Mouse (Mus musculus): ENCODE results near the gene Rnf212b. TPM values are rescaled to one million over a fixed set of nuclear protein-coding genes. Genes with fewer than 3 reads are reported as not detected.

Gene Rnf212b
- polyA plus RNA-seq, 1 experiment from 2014 or later, result not detected

GRCm38 (mm10) chr14:54782971-54783370 is 31.0 kb upstream of the Rnf212b start:
- peaks cover 22% of the 10 kb centered on the region for H3K27me3 ChIP-seq
- no peak for ATAC-seq (ENCODE audit: low FRiP score)
- H3K4me3 ChIP-seq, result no peak overlapping the region
- no peaks in the 10 kb centered on the region for H3K36me3 ChIP-seq
- no peak overlapping the region for H3K27ac ChIP-seq
- no peaks in the 10 kb centered on the region for H3K9me3 ChIP-seq
- no peak overlapping the region for H3K9ac ChIP-seq
- peaks cover 11% of the 10 kb centered on the region for H3K4me1 ChIP-seq (replicated peaks)
- H3K4me2 ChIP-seq, result no peak overlapping the region
- WGBS, result 86% methylated on average over 6 of the region's 6 CpGs

- Histone ChIP-seq H3K27ac (no peak overlapping the region), H3K27me3 (peaks cover 14% of the 10 kb centered on the region; the same call in 1 of the 2 replicates), H3K4me1 (replicated peaks) (peaks cover 2% of the 10 kb centered on the region; the same call in 1 of the 2 replicates), H3K4me3 (no peak overlapping the region), H3K4me2 (no peak overlapping the region), H3K9me3 (no peaks in the 10 kb centered on the region), H3K36me3 (no peaks in the 10 kb centered on the region), H3K9ac (no peak overlapping the region)
- no peak for ATAC-seq (ENCODE audit: low FRiP score)
- WGBS, result 46% methylated on average over 4 of the region's 4 CpGs
Observed at GRCm38 (mm10) chr14:54785898-54786297, 28.0 kb upstream of the Rnf212b start.

GRCm38 (mm10) chr14:54786489-54786888 is 27.5 kb upstream of the Rnf212b start:
- Histone ChIP-seq H3K4me2 (no peak overlapping the region), H3K4me1 (replicated peaks) (no peaks in the 10 kb centered on the region), H3K4me3 (no peak overlapping the region), H3K27me3 (peaks cover 14% of the 10 kb centered on the region; the same call in 1 of the 2 replicates), H3K9me3 (no peaks in the 10 kb centered on the region), H3K27ac (no peak overlapping the region), H3K36me3 (no peaks in the 10 kb centered on the region), H3K9ac (no peak overlapping the region)
- ATAC-seq (ENCODE audit: low FRiP score), result no peak
- WGBS, result 65% methylated on average over 10 of the region's 10 CpGs

- Histone ChIP-seq H3K27me3 (peaks cover 11% of the 10 kb centered on the region; the same call in 1 of the 2 replicates), H3K27ac (no peak overlapping the region), H3K9ac (no peak overlapping the region), H3K4me1 (replicated peaks) (no peaks in the 10 kb centered on the region), H3K4me2 (no peak overlapping the region), H3K4me3 (no peak overlapping the region), H3K9me3 (no peaks in the 10 kb centered on the region), H3K36me3 (no peaks in the 10 kb centered on the region)
- WGBS, result 51% methylated on average over 4 of the region's 4 CpGs
- ATAC-seq (ENCODE audit: low FRiP score), result no peak
Observed at GRCm38 (mm10) chr14:54787226-54787625, 26.7 kb upstream of the Rnf212b start.

GRCm38 (mm10) chr14:54788231-54788630 is 25.7 kb upstream of the Rnf212b start:
- no peak for ATAC-seq (ENCODE audit: low FRiP score)
- WGBS, result 96% methylated on average over 5 of the region's 5 CpGs
- H3K36me3 ChIP-seq, result no peaks in the 10 kb centered on the region
- 0 out of 2 replicates have a peak, but pooled peaks cover 6% of the 10 kb centered on the region for H3K27me3 ChIP-seq
- no peaks in the 10 kb centered on the region for H3K4me1 ChIP-seq (replicated peaks)
- H3K9ac ChIP-seq, result no peak overlapping the region
- H3K4me2 ChIP-seq, result no peak overlapping the region
- H3K4me3 ChIP-seq, result no peak overlapping the region
- no peak overlapping the region for H3K27ac ChIP-seq
- H3K9me3 ChIP-seq, result no peaks in the 10 kb centered on the region

- H3K4me2 ChIP-seq, result no peak overlapping the region
- no peak overlapping the region for H3K9ac ChIP-seq
- H3K9me3 ChIP-seq, result no peaks in the 10 kb centered on the region
- H3K4me3 ChIP-seq, result no peak overlapping the region
- no peaks in the 10 kb centered on the region for H3K36me3 ChIP-seq
- 0 out of 2 replicates have a peak, but pooled peaks cover 3% of the 10 kb centered on the region for H3K27me3 ChIP-seq
- WGBS, result 78% methylated on average over 6 of the region's 6 CpGs
- no peak overlapping the region for H3K27ac ChIP-seq
- ATAC-seq (ENCODE audit: low FRiP score), result no peak
- H3K4me1 ChIP-seq (replicated peaks), result no peaks in the 10 kb centered on the region
Observed at GRCm38 (mm10) chr14:54792166-54792565, 21.8 kb upstream of the Rnf212b start.

- H3K36me3 ChIP-seq, result no peaks in the 10 kb centered on the region
- H3K9me3 ChIP-seq, result no peaks in the 10 kb centered on the region
- H3K27ac ChIP-seq, result no peak overlapping the region
- WGBS, result 83% methylated on average over 1 of the region's 1 CpGs
- no peak for ATAC-seq (ENCODE audit: low FRiP score)
- H3K4me2 ChIP-seq, result no peak overlapping the region
- H3K27me3 ChIP-seq, result 0 out of 2 replicates have a peak, but pooled peaks cover 3% of the 10 kb centered on the region
- H3K9ac ChIP-seq, result no peak overlapping the region
- H3K4me3 ChIP-seq, result no peak overlapping the region
- H3K4me1 ChIP-seq (replicated peaks), result no peaks in the 10 kb centered on the region
Observed at GRCm38 (mm10) chr14:54793351-54793750, 20.6 kb upstream of the Rnf212b start.

GRCm38 (mm10) chr14:54793894-54794830 is 19.8 kb upstream of the Rnf212b start:
- no peak overlapping the region for H3K9ac ChIP-seq
- H3K4me3 ChIP-seq, result no peak overlapping the region
- no peak overlapping the region for H3K4me2 ChIP-seq
- H3K4me1 ChIP-seq (replicated peaks), result no peaks in the 10 kb centered on the region
- no peaks in the 10 kb centered on the region for H3K27me3 ChIP-seq
- H3K9me3 ChIP-seq, result no peaks in the 10 kb centered on the region
- H3K27ac ChIP-seq, result no peak overlapping the region
- WGBS, result 81% methylated on average over 8 of the region's 8 CpGs
- ATAC-seq (ENCODE audit: low FRiP score), result no peak
- H3K36me3 ChIP-seq, result no peaks in the 10 kb centered on the region

GRCm38 (mm10) chr14:54795901-54796300 is 18.0 kb upstream of the Rnf212b start:
- Histone ChIP-seq H3K36me3 (no peaks in the 10 kb centered on the region), H3K27ac (no peak overlapping the region), H3K4me1 (replicated peaks) (no peaks in the 10 kb centered on the region), H3K9me3 (no peaks in the 10 kb centered on the region), H3K4me3 (no peak overlapping the region), H3K4me2 (no peak overlapping the region), H3K27me3 (no peaks in the 10 kb centered on the region), H3K9ac (no peak overlapping the region)
- ATAC-seq (ENCODE audit: low FRiP score), result no peak
- WGBS, result 75% methylated on average over 1 of the region's 1 CpGs

- no peak overlapping the region for H3K27ac ChIP-seq
- no peak overlapping the region for H3K9ac ChIP-seq
- ATAC-seq (ENCODE audit: low FRiP score), result no peak
- no peaks in the 10 kb centered on the region for H3K27me3 ChIP-seq
- no peaks in the 10 kb centered on the region for H3K36me3 ChIP-seq
- H3K9me3 ChIP-seq, result no peaks in the 10 kb centered on the region
- H3K4me2 ChIP-seq, result no peak overlapping the region
- H3K4me3 ChIP-seq, result no peak overlapping the region
- H3K4me1 ChIP-seq (replicated peaks), result no peaks in the 10 kb centered on the region
- 95% methylated on average over 15 of the region's 15 CpGs for WGBS
Observed at GRCm38 (mm10) chr14:54796760-54797159, 17.2 kb upstream of the Rnf212b start.

GRCm38 (mm10) chr14:54799686-54800085 is 14.3 kb upstream of the Rnf212b start:
- 58% methylated on average over 10 of the region's 10 CpGs for WGBS
- no peaks in the 10 kb centered on the region for H3K4me1 ChIP-seq (replicated peaks)
- no peak for ATAC-seq (ENCODE audit: low FRiP score)

GRCm38 (mm10) chr14:54802428-54802827 is 11.5 kb upstream of the Rnf212b start:
- no peak for ATAC-seq (ENCODE audit: low FRiP score)
- H3K4me1 ChIP-seq (replicated peaks), result no peaks in the 10 kb centered on the region
- no peak overlapping the region for H3K4me3 ChIP-seq
- H3K36me3 ChIP-seq, result no peaks in the 10 kb centered on the region
- no peaks in the 10 kb centered on the region for H3K9me3 ChIP-seq
- no peak overlapping the region for H3K4me2 ChIP-seq
- WGBS, result 91% methylated on average over 4 of the region's 4 CpGs
- H3K27me3 ChIP-seq, result no peaks in the 10 kb centered on the region
- H3K27ac ChIP-seq, result no peak overlapping the region
- no peak overlapping the region for H3K9ac ChIP-seq

More at GRCm38 (mm10) chr14:54799686-54800085, 14.3 kb upstream of the Rnf212b start:
- Histone ChIP-seq H3K27me3 (no peaks in the 10 kb centered on the region), H3K4me2 (no peak overlapping the region), H3K4me3 (no peak overlapping the region), H3K9me3 (no peaks in the 10 kb centered on the region), H3K9ac (no peak overlapping the region), H3K27ac (no peak overlapping the region), H3K36me3 (no peaks in the 10 kb centered on the region)

GRCm38 (mm10) chr14:54806124-54806523 is 7.8 kb upstream of the Rnf212b start:
- Histone ChIP-seq H3K9me3 (no peaks in the 10 kb centered on the region), H3K36me3 (no peaks in the 10 kb centered on the region), H3K4me3 (no peak overlapping the region), H3K4me1 (replicated peaks) (no peaks in the 10 kb centered on the region), H3K9ac (no peak overlapping the region), H3K4me2 (no peak overlapping the region), H3K27ac (no peak overlapping the region), H3K27me3 (no peaks in the 10 kb centered on the region)
- no peak for ATAC-seq (ENCODE audit: low FRiP score)
- 94% methylated on average over 4 of the region's 4 CpGs for WGBS
